Mouse (Mus musculus): Measurements from ENCODE around the gene Tnfrsf4. TPM values are rescaled to one million over a fixed set of nuclear protein-coding genes. Genes with fewer than 3 reads are reported as not detected.

Gene Tnfrsf4
- polyA plus RNA-seq, 1 experiment from 2014 or later: 0.35 TPM

GRCm38 (mm10) chr4:156063861-156064509, 50.3 kb downstream of the Tnfrsf4 start:
- H3K4me2 ChIP-seq (replicated peaks; ENCODE audit: low read depth): no peak overlapping the region
- H3K9me3 ChIP-seq (ENCODE audit: control insufficient read depth): no peaks in the 10 kb centered on the region
- no peaks in the 10 kb centered on the region for H3K27me3 ChIP-seq (replicated peaks; ENCODE audit: control insufficient read depth, insufficient read depth, low read length)
- peak; percentile 20 for ATAC-seq
- 8% methylated on average over 4 of the region's 4 CpGs for WGBS
- H3K4me3 ChIP-seq (ENCODE audit: low read depth, low read length): no peak overlapping the region
- H3K9ac ChIP-seq (ENCODE audit: low read depth, low read length): 0 out of 2 replicates have a peak overlapping the region, but pooled peaks have one; percentile 17
- H3K36me3 ChIP-seq (ENCODE audit: control insufficient read depth, insufficient read depth): no peaks in the 10 kb centered on the region
- no peak for TF ChIP-seq CTCF (IDR thresholded peaks at IDR 0.05; ENCODE audit: low read depth)
- H3K27ac ChIP-seq (ENCODE audit: low read depth, low read length): peak overlapping the region; percentile 74
- H3K4me1 ChIP-seq (replicated peaks; ENCODE audit: control insufficient read depth, insufficient read depth, low read length): no peaks in the 10 kb centered on the region

DNA sequence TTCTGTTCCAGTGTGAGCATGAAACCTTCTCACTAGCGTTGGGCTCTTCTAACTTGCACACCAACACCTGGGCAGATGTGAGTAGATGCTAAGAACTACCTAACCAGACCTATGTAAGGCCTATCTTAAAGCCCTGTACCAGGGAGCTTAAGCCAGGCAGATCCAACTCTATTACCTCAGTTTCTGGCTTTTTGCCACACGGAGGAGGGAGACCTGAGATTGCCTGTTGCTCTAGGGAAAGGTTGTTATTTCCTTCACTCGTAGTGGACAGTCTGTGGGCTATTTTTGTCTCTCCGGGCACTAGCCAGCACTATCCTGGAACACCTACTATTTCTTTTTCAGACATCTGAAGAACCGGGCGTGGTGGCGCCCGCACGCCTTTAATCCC, 50.9 kb downstream of the Tnfrsf4 start:
- no peaks in the 10 kb centered on the region for H3K27me3 ChIP-seq (replicated peaks; ENCODE audit: control insufficient read depth, insufficient read depth, low read length)
- no peak overlapping the region for H3K4me2 ChIP-seq (replicated peaks; ENCODE audit: low read depth)
- no peaks in the 10 kb centered on the region for H3K9me3 ChIP-seq (ENCODE audit: control insufficient read depth)
- no peak for TF ChIP-seq CTCF (IDR thresholded peaks at IDR 0.05; ENCODE audit: low read depth)
- no peak overlapping the region for H3K9ac ChIP-seq (ENCODE audit: low read depth, low read length)
- H3K4me3 ChIP-seq (ENCODE audit: low read depth, low read length): no peak overlapping the region
- WGBS: 64% methylated on average over 9 of the region's 9 CpGs
- H3K27ac ChIP-seq (ENCODE audit: low read depth, low read length): peak overlapping the region; percentile 74
- no peaks in the 10 kb centered on the region for H3K4me1 ChIP-seq (replicated peaks; ENCODE audit: control insufficient read depth, insufficient read depth, low read length)
- no peak for ATAC-seq
- H3K36me3 ChIP-seq (ENCODE audit: control insufficient read depth, insufficient read depth): no peaks in the 10 kb centered on the region

GRCm38 (mm10) chr4:156065156-156065894, 51.7 kb downstream of the Tnfrsf4 start:
- Histone ChIP-seq H3K4me3 (ENCODE audit: low read depth, low read length) (no peak overlapping the region), H3K4me2 (replicated peaks; ENCODE audit: low read depth) (no peak overlapping the region), H3K27ac (ENCODE audit: low read depth, low read length) (no peak overlapping the region), H3K27me3 (replicated peaks; ENCODE audit: control insufficient read depth, insufficient read depth, low read length) (no peaks in the 10 kb centered on the region), H3K9ac (ENCODE audit: low read depth, low read length) (no peak overlapping the region), H3K36me3 (ENCODE audit: control insufficient read depth, insufficient read depth) (no peaks in the 10 kb centered on the region), H3K9me3 (ENCODE audit: control insufficient read depth) (no peaks in the 10 kb centered on the region), H3K4me1 (replicated peaks; ENCODE audit: control insufficient read depth, insufficient read depth, low read length) (no peaks in the 10 kb centered on the region)
- no peak for TF ChIP-seq CTCF (IDR thresholded peaks at IDR 0.05; ENCODE audit: low read depth)
- 68% methylated on average over 10 of the region's 10 CpGs for WGBS
- ATAC-seq: no peak

MicroRNAs within 50 kb of the gene (microRNA counts, 519-probe panel; counts per million panel counts)
- microRNA mmu-miR-200a (5,548 counts per million, percentile 92 among the panel's probes with 10 or more counts), microRNA mmu-miR-200b (6,052 counts per million, percentile 97 among the panel's probes with 10 or more counts), microRNA mmu-miR-429 (6,396 counts per million, percentile 100 among the panel's probes with 10 or more counts)

Small RNA genes within 50 kb of the gene (microRNA-seq; reads per million reads assigned to microRNA genes)
- gene Mir200a (3,855 reads per million, percentile 89 among the genes with 10 or more reads in this experiment), gene Mir200b (36,869 reads per million, percentile 99 among the genes with 10 or more reads in this experiment), gene Mir429 (44,775 reads per million, percentile 99 among the genes with 10 or more reads in this experiment)

Other genes starting within 250 kb of the Tnfrsf4 start
- gene Vwa1, start 239.1 kb upstream of the Tnfrsf4 start, polyA plus RNA-seq (2015; fragmentation: Nextera tagmentation; extraction: Ambion mirVana): 17.4 and 17.8 TPM in 2 replicates
- gene Tmem88b, start 228.0 kb upstream of the Tnfrsf4 start, polyA plus RNA-seq (2015; fragmentation: Nextera tagmentation; extraction: Ambion mirVana): 0.64 and 0.68 TPM in 2 replicates
- not detected in 2 replicates for gene Ankrd65, start 223.4 kb upstream of the Tnfrsf4 start, polyA plus RNA-seq (2015; fragmentation: Nextera tagmentation; extraction: Ambion mirVana)
- gene Mrpl20, start 211.0 kb upstream of the Tnfrsf4 start, polyA plus RNA-seq (2015; fragmentation: Nextera tagmentation; extraction: Ambion mirVana): 203 and 212 TPM in 2 replicates
- 54.7 and 65.1 TPM in 2 replicates for gene Ccnl2, start 201.4 kb upstream of the Tnfrsf4 start, polyA plus RNA-seq (2015; fragmentation: Nextera tagmentation; extraction: Ambion mirVana)
- 152 and 153 TPM in 2 replicates for gene Aurkaip1, start 182.6 kb upstream of the Tnfrsf4 start, polyA plus RNA-seq (2015; fragmentation: Nextera tagmentation; extraction: Ambion mirVana)
- gene Mxra8, start 174.2 kb upstream of the Tnfrsf4 start, polyA plus RNA-seq (2015; fragmentation: Nextera tagmentation; extraction: Ambion mirVana): 38.5 and 39.9 TPM in 2 replicates
- gene Dvl1, start 166.4 kb upstream of the Tnfrsf4 start, polyA plus RNA-seq (2015; fragmentation: Nextera tagmentation; extraction: Ambion mirVana): 6.3 and 6.5 TPM in 2 replicates
- 0.16 and 0.22 TPM in 2 replicates for gene Tas1r3, start 150.5 kb upstream of the Tnfrsf4 start, polyA plus RNA-seq (2015; fragmentation: Nextera tagmentation; extraction: Ambion mirVana)
- 17.4 and 19.2 TPM in 2 replicates for gene Cptp, start 144.4 kb upstream of the Tnfrsf4 start, polyA plus RNA-seq (2015; fragmentation: Nextera tagmentation; extraction: Ambion mirVana)
- gene Ints11, start 144.3 kb upstream of the Tnfrsf4 start, polyA plus RNA-seq (2015; fragmentation: Nextera tagmentation; extraction: Ambion mirVana): 19.9 and 20.9 TPM in 2 replicates
- gene Pusl1, start 122.1 kb upstream of the Tnfrsf4 start, polyA plus RNA-seq (2015; fragmentation: Nextera tagmentation; extraction: Ambion mirVana): 23.6 and 23.8 TPM in 2 replicates
- 4.4 TPM in 2 replicates for gene Acap3, start 122.0 kb upstream of the Tnfrsf4 start, polyA plus RNA-seq (2015; fragmentation: Nextera tagmentation; extraction: Ambion mirVana)
- 101 and 104 TPM in 2 replicates for gene Ube2j2, start 70.0 kb upstream of the Tnfrsf4 start, polyA plus RNA-seq (2015; fragmentation: Nextera tagmentation; extraction: Ambion mirVana)
- gene C1qtnf12, start 51.5 kb upstream of the Tnfrsf4 start, polyA plus RNA-seq (2015; fragmentation: Nextera tagmentation; extraction: Ambion mirVana): 129 and 138 TPM in 2 replicates
- gene B3galt6, start 21.2 kb upstream of the Tnfrsf4 start, polyA plus RNA-seq (2015; fragmentation: Nextera tagmentation; extraction: Ambion mirVana): 5.8 and 6.0 TPM in 2 replicates
- 219 and 222 TPM in 2 replicates for gene Sdf4, start 21.0 kb upstream of the Tnfrsf4 start, polyA plus RNA-seq (2015; fragmentation: Nextera tagmentation; extraction: Ambion mirVana)
- 0.55 and 0.56 TPM in 2 replicates for gene Tnfrsf18, start 12.3 kb downstream of the Tnfrsf4 start, polyA plus RNA-seq (2015; fragmentation: Nextera tagmentation; extraction: Ambion mirVana)
- 2.1 and 2.6 TPM in 2 replicates for gene Ttll10, start 45.6 kb downstream of the Tnfrsf4 start, polyA plus RNA-seq (2015; fragmentation: Nextera tagmentation; extraction: Ambion mirVana)
- 3.4 and 3.5 TPM in 2 replicates for gene 9430015G10Rik, start 96.1 kb downstream of the Tnfrsf4 start, polyA plus RNA-seq (2015; fragmentation: Nextera tagmentation; extraction: Ambion mirVana)
- not detected in 2 replicates for gene Rnf223, start 116.7 kb downstream of the Tnfrsf4 start, polyA plus RNA-seq (2015; fragmentation: Nextera tagmentation; extraction: Ambion mirVana)
- gene Agrn, start 183.6 kb downstream of the Tnfrsf4 start, polyA plus RNA-seq (2015; fragmentation: Nextera tagmentation; extraction: Ambion mirVana): 15.1 and 17.7 TPM in 2 replicates
- gene Isg15, start 187.0 kb downstream of the Tnfrsf4 start, polyA plus RNA-seq (2015; fragmentation: Nextera tagmentation; extraction: Ambion mirVana): 36.0 and 40.5 TPM in 2 replicates
- 0.85 and 0.93 TPM in 2 replicates for gene AW011738, start 189.5 kb downstream of the Tnfrsf4 start, polyA plus RNA-seq (2015; fragmentation: Nextera tagmentation; extraction: Ambion mirVana)
- gene Perm1, start 202.0 kb downstream of the Tnfrsf4 start, polyA plus RNA-seq (2015; fragmentation: Nextera tagmentation; extraction: Ambion mirVana): 0.39 and 0.47 TPM in 2 replicates
- 8.3 and 8.6 TPM in 2 replicates for gene Plekhn1, start 221.0 kb downstream of the Tnfrsf4 start, polyA plus RNA-seq (2015; fragmentation: Nextera tagmentation; extraction: Ambion mirVana)
- 19.9 and 20.4 TPM in 2 replicates for gene Noc2l, start 222.2 kb downstream of the Tnfrsf4 start, polyA plus RNA-seq (2015; fragmentation: Nextera tagmentation; extraction: Ambion mirVana)
- gene Samd11, start 241.8 kb downstream of the Tnfrsf4 start, polyA plus RNA-seq (2015; fragmentation: Nextera tagmentation; extraction: Ambion mirVana): 0.18 TPM in 1 of 2 replicates, not detected in the other